Mouse (Mus musculus) heart, postnatal 10 days (tissue): Measurements from ENCODE around the gene Flt3l. TPM values are rescaled to one million over a fixed set of nuclear protein-coding genes. Genes with fewer than 3 reads are reported as not detected.
"Not testable (repeated sequence)": the region's sequence is repeated elsewhere in the genome, so short reads cannot be mapped to it uniquely, and the experiment has no call there.

ENCODE experiments used
- DNase-seq, 2 experiments: peaks; one replicate each; pipeline ENCODE4 v3.0.0; 2021
- intact Hi-C: fragments of 180-260 bp; cut with DNase I; formaldehyde crosslinking; loops from one replicate; pipeline ENCODE4 v1.15.1; 2025
- total RNA-seq, 2 experiments: library from RNA; stranded (reverse); gene quantifications; 2 replicates each; pipeline ENCODE4 v1.2.3; 2021

Gene Flt3l
- total RNA-seq, 2 experiments from 2014 or later: 5.7 to 6.5 TPM

GRCm38 (mm10) chr7:45103652-45104180 lies 32.5 kb downstream of the Flt3l start, which contains the start of gene Fcgrt:
Fcgrt (minus strand) TSS chr7:45103851.
- DNase-seq: peak; percentile 98
- intact Hi-C loops: loop anchor here (2.0 kb wide), 1 partner anchor 15 kb away; no protein-coding TSS in a partner anchor

GRCm38 (mm10) chr7:45102940-45103585 lies 33.2 kb downstream of the Flt3l start:
- peak in 1 of 2 experiments; percentile 57 for DNase-seq
- intact Hi-C loops: no loop called here

GRCm38 (mm10) chr7:45102441-45102840 lies 33.8 kb downstream of the Flt3l start:
- intact Hi-C loops: no loop called here
- DNase-seq: no peak

GRCm38 (mm10) chr7:45100046-45100445 lies 36.2 kb downstream of the Flt3l start:
- no peak for DNase-seq
- intact Hi-C loops: no loop called here

- DNase-seq: peak in 1 of 2 experiments; percentile 37
- intact Hi-C loops: no loop called here
These were observed 37.5 kb downstream of the Flt3l start for GRCm38 (mm10) chr7:45098541-45099240.

GRCm38 (mm10) chr7:45097479-45097878 lies 38.8 kb downstream of the Flt3l start:
- intact Hi-C loops: no loop called here
- DNase-seq: no peak

GRCm38 (mm10) chr7:45095965-45096364 lies 40.3 kb downstream of the Flt3l start:
- intact Hi-C loops, DNase-seq: not testable (repeated sequence)

GRCm38 (mm10) chr7:45095367-45095766 lies 40.9 kb downstream of the Flt3l start:
- DNase-seq: peak in 1 of 2 experiments; percentile 38

GRCm38 (mm10) chr7:45094121-45094520 lies 42.1 kb downstream of the Flt3l start:
- intact Hi-C loops: no loop called here
- DNase-seq: no peak

More at GRCm38 (mm10) chr7:45095367-45095766, 40.9 kb downstream of the Flt3l start:
- intact Hi-C loops: no loop called here

- intact Hi-C loops: no loop called here
- no peak for DNase-seq
These were observed 42.7 kb downstream of the Flt3l start for GRCm38 (mm10) chr7:45093516-45093905.

GRCm38 (mm10) chr7:45092828-45093515 lies 43.3 kb downstream of the Flt3l start:
- intact Hi-C loops: no loop called here

GRCm38 (mm10) chr7:45092048-45092447 lies 44.2 kb downstream of the Flt3l start, which contains the start of gene Rcn3:
Rcn3 (minus strand) TSS chr7:45092221.
- intact Hi-C loops: no loop called here
- peak; percentile 92 to 93 for DNase-seq

More at GRCm38 (mm10) chr7:45092828-45093515, 43.3 kb downstream of the Flt3l start:
- DNase-seq: no peak

GRCm38 (mm10) chr7:45091001-45091990 lies 44.9 kb downstream of the Flt3l start:
- DNase-seq: peak; percentile 44 to 70

GRCm38 (mm10) chr7:45090251-45090977 lies 45.8 kb downstream of the Flt3l start:
- intact Hi-C loops: no loop called here
- no peak for DNase-seq

More at GRCm38 (mm10) chr7:45091001-45091990, 44.9 kb downstream of the Flt3l start:
- intact Hi-C loops: no loop called here

GRCm38 (mm10) chr7:45088597-45088996 lies 47.6 kb downstream of the Flt3l start:
- DNase-seq: no peak
- intact Hi-C loops: no loop called here

- intact Hi-C loops: no loop called here
- DNase-seq: no peak
These were observed 50.1 kb downstream of the Flt3l start for GRCm38 (mm10) chr7:45086084-45086483.

- intact Hi-C loops: loop anchor here (5.0 kb wide), 2 partner anchors 39 to 214 kb away; partner anchors contain the start of gene Rps11
These were observed 52.8 kb downstream of the Flt3l start for GRCm38 (mm10) chr7:45083300-45083890.

More at GRCm38 (mm10) chr7:45083300-45083890, 52.8 kb downstream of the Flt3l start:
- DNase-seq: no peak
